Mouse (Mus musculus) CH12.LX (cell line): Measurements from ENCODE around the gene Nup88. TPM values are rescaled to one million over a fixed set of nuclear protein-coding genes. Genes with fewer than 3 reads are reported as not detected.

ENCODE experiments used
- DNase-seq: peaks from one replicate; pipeline ENCODE4 v3.0.0-alpha.2; 2013; ENCODE audit errors: extremely low read depth
- H3K27ac ChIP-seq: 2 replicates; pipeline ENCODE4 v1.5.1; 2012; ENCODE audit warnings: low read depth, mild to moderate bottlenecking, control low read depth, moderate library complexity; ENCODE audit not compliant: insufficient read depth
- H3K27me3 ChIP-seq: replicated peaks from 2 replicates; pipeline ENCODE3; 2012; ENCODE audit warnings: inconsistent platforms
- H3K36me3 ChIP-seq, 2 experiments: replicated peaks in 1 of 2; 2 replicates each; pipeline versions ENCODE3 to v1.6.1; 2012; ENCODE audit warnings: inconsistent platforms in 1 of 2, low read length in 1 of 2, mild to moderate bottlenecking in 1 of 2, mixed read lengths in 1 of 2, moderate library complexity in 1 of 2; ENCODE audit not compliant: control insufficient read depth in 1 of 2, insufficient read depth in 1 of 2
- H3K4me1 ChIP-seq, 2 experiments: 2 replicates each; pipeline ENCODE4 v1.6.1; 2012; ENCODE audit warnings: inconsistent platforms in 1 of 2, moderate library complexity in 1 of 2; ENCODE audit not compliant: insufficient read depth in 2 of 2, control insufficient read depth in 1 of 2
- H3K4me2 ChIP-seq: 2 replicates; pipeline ENCODE4 v1.6.1; 2012; ENCODE audit warnings: low read depth, mild to moderate bottlenecking, control low read depth; ENCODE audit not compliant: poor library complexity, insufficient read depth, severe bottlenecking
- H3K4me3 ChIP-seq, 3 experiments: fragments of 150-350 bp in 1 of 3; sonication (generic) in 1 of 3; replicated peaks in 1 of 3; 2 replicates each; pipeline versions ENCODE3 to v1.5.1; 2011 to 2012; ENCODE audit warnings: low read depth in 2 of 3, low read length in 2 of 3, mild to moderate bottlenecking in 2 of 3, moderate library complexity in 2 of 3, control low read depth in 1 of 3, improper control_type of control experiment in 1 of 3, inconsistent platforms in 1 of 3, mixed read lengths in 1 of 3; ENCODE audit not compliant: poor library complexity in 1 of 3
- H3K79me2 ChIP-seq: replicated peaks from 2 replicates; pipeline ENCODE4 v1.6.1; 2012; ENCODE audit warnings: mild to moderate bottlenecking, moderate library complexity; ENCODE audit not compliant: control insufficient read depth, poor library complexity, insufficient read depth, severe bottlenecking; ENCODE audit errors: extremely low read depth
- H3K9ac ChIP-seq: 2 replicates; pipeline ENCODE4 v1.6.1; 2012; ENCODE audit warnings: low read depth, mild to moderate bottlenecking, control low read depth, moderate library complexity; ENCODE audit not compliant: insufficient read depth
- H3K9me3 ChIP-seq: replicated peaks from 2 replicates; pipeline ENCODE3; 2012; ENCODE audit warnings: low read length, inconsistent platforms, mixed read lengths
- BHLHE40 ChIP-seq: IDR thresholded peaks from 2 replicates; pipeline ENCODE4 v1.6.1; 2011; ENCODE audit warnings: mild to moderate bottlenecking, low read depth, low read length, improper control_type of control experiment
- CHD1 ChIP-seq: IDR thresholded peaks from 2 replicates; pipeline ENCODE4 v1.6.1; 2012; ENCODE audit warnings: low read depth, low read length, improper control_type of control experiment, inconsistent platforms
- E2F4 ChIP-seq: IDR thresholded peaks from 2 replicates; pipeline ENCODE4 v1.6.1; 2011; ENCODE audit warnings: low read depth, low read length, improper control_type of control experiment; ENCODE audit not compliant: insufficient replicate concordance
- ELF1 ChIP-seq: IDR thresholded peaks from 2 replicates; pipeline ENCODE4 v1.6.1; 2014; ENCODE audit warnings: low read depth, mild to moderate bottlenecking, inconsistent platforms, low read length, improper control_type of control experiment
- EP300 ChIP-seq: IDR thresholded peaks from 2 replicates; pipeline ENCODE4 v1.6.1; 2011; ENCODE audit warnings: low read length, improper control_type of control experiment
- ETS1 ChIP-seq: conservative IDR thresholded peaks from 2 replicates; pipeline ENCODE4 v1.6.1; 2012; ENCODE audit warnings: low read depth, mild to moderate bottlenecking, inconsistent platforms, low read length, improper control_type of control experiment, moderate library complexity
- HCFC1 ChIP-seq: IDR thresholded peaks from 2 replicates; pipeline ENCODE4 v1.6.1; 2012; ENCODE audit warnings: low read depth, mild to moderate bottlenecking, inconsistent platforms, low read length, improper control_type of control experiment
- IRF4 ChIP-seq: IDR thresholded peaks from 2 replicates; pipeline ENCODE4 v1.6.1; 2014; ENCODE audit warnings: low read depth, mild to moderate bottlenecking, inconsistent platforms, low read length, improper control_type of control experiment
- JUN ChIP-seq: IDR thresholded peaks from 2 replicates; pipeline ENCODE4 v1.6.1; 2011; ENCODE audit warnings: low read depth, mild to moderate bottlenecking, low read length, improper control_type of control experiment, moderate library complexity; ENCODE audit not compliant: insufficient read depth
- JUND ChIP-seq: conservative IDR thresholded peaks from 2 replicates; pipeline ENCODE4 v1.6.1; 2011; ENCODE audit warnings: low read depth, low read length, improper control_type of control experiment
- KAT2A ChIP-seq: IDR thresholded peaks from 2 replicates; pipeline ENCODE4 v1.6.1; 2012; ENCODE audit warnings: low read length, improper control_type of control experiment, inconsistent platforms; ENCODE audit not compliant: insufficient replicate concordance
- MAX ChIP-seq: IDR thresholded peaks from 2 replicates; pipeline ENCODE4 v1.6.1; 2011; ENCODE audit warnings: low read length, improper control_type of control experiment
- MAZ ChIP-seq: IDR thresholded peaks from 2 replicates; pipeline ENCODE4 v1.6.1; 2012; ENCODE audit warnings: low read depth, mild to moderate bottlenecking, inconsistent platforms, low read length, improper control_type of control experiment, moderate library complexity
- MEF2A ChIP-seq: IDR thresholded peaks from 2 replicates; pipeline ENCODE4 v1.6.1; 2014; ENCODE audit warnings: low read depth, mild to moderate bottlenecking, inconsistent platforms, low read length, improper control_type of control experiment, borderline replicate concordance
- MYC ChIP-seq: IDR thresholded peaks from 2 replicates; pipeline ENCODE4 v1.6.1; 2011; ENCODE audit warnings: low read depth, mild to moderate bottlenecking, improper control_type of control experiment, low read length
- PAX5 ChIP-seq: IDR thresholded peaks from 2 replicates; pipeline ENCODE4 v1.6.1; 2012; ENCODE audit warnings: low read length, inconsistent platforms, mixed read lengths
- POLR2A ChIP-seq: IDR thresholded peaks from 2 replicates; pipeline ENCODE4 v1.6.1; 2011; ENCODE audit warnings: low read depth, mild to moderate bottlenecking, improper control_type of control experiment, low read length
- POLR2AphosphoS2 ChIP-seq: IDR thresholded peaks from 2 replicates; pipeline ENCODE4 v1.6.1; 2011; ENCODE audit warnings: low read depth, low read length, improper control_type of control experiment
- RAD21 ChIP-seq: IDR thresholded peaks from 2 replicates; pipeline ENCODE4 v1.6.1; 2011; ENCODE audit warnings: low read depth, mild to moderate bottlenecking, low read length, improper control_type of control experiment, moderate library complexity
- RCOR1 ChIP-seq: conservative IDR thresholded peaks from 2 replicates; pipeline ENCODE4 v1.6.1; 2012; ENCODE audit warnings: low read depth, mild to moderate bottlenecking, inconsistent platforms, low read length, improper control_type of control experiment
- SIN3A ChIP-seq: IDR thresholded peaks from 2 replicates; pipeline ENCODE4 v1.6.1; 2012; ENCODE audit warnings: low read length, improper control_type of control experiment, inconsistent platforms
- TBP ChIP-seq: conservative IDR thresholded peaks from 2 replicates; pipeline ENCODE4 v1.6.1; 2011; ENCODE audit warnings: low read depth, low read length, improper control_type of control experiment
- TCF12 ChIP-seq: IDR thresholded peaks from 2 replicates; pipeline ENCODE4 v1.6.1; 2014; ENCODE audit warnings: low read depth, mild to moderate bottlenecking, inconsistent platforms, low read length, improper control_type of control experiment
- USF1 ChIP-seq: IDR thresholded peaks from 2 replicates; pipeline ENCODE4 v1.6.1; 2014; ENCODE audit warnings: low read depth, mild to moderate bottlenecking, inconsistent platforms, low read length, improper control_type of control experiment
- ZMIZ1 ChIP-seq: IDR thresholded peaks from 2 replicates; pipeline ENCODE4 v1.6.1; 2012; ENCODE audit warnings: low read depth, mild to moderate bottlenecking, inconsistent platforms, low read length, improper control_type of control experiment
- dilution Hi-C: fragments of 300-500 bp; cut with MboI; formaldehyde crosslinking; loops from 2 replicates; pipeline ENCODE4 v1.14.3; 2020; ENCODE audit warnings: low sequenced_read_pairs; ENCODE audit not compliant: extremely low pct_unique_long_range_greater_than_20kb, extremely low pct_ligation_motif_present
- in situ Hi-C: fragments of 300-500 bp; cut with MboI; formaldehyde crosslinking; loops from 3 replicates; pipeline ENCODE4 v1.14.3; 2019; ENCODE audit warnings: low sequenced_read_pairs, low pct_ligation_motif_present, low pct_unique_long_range_greater_than_20kb, mixed read lengths
- polyA plus RNA-seq: library from polyadenylated mRNA; unstranded; fragments of >175 nt; gene quantifications from 2 replicates; pipeline ENCODE4 v1.2.1, GENCODE M21; 2012; ENCODE audit warnings: low read depth; ENCODE audit not compliant: insufficient read length
- total RNA-seq, 2 experiments: library from RNA; depleted of rRNA; stranded (reverse); fragments of 300-350 nt in 1 of 2; fragments of >200 nt in 1 of 2; gene quantifications; 2 replicates each; pipeline ENCODE4 v1.2.3; 2012 to 2014

The Nup88 gene
- total and polyA plus RNA-seq, 3 experiments: 125 to 208 (median 193) TPM

GRCm38 (mm10) chr11:70980232-70980631, 10.5 kb upstream of the Nup88 start:
- dilution Hi-C loops (no loop called here), in situ Hi-C loops (no loop called here)
- peak overlapping the region; percentile 9; the same call in 1 of the 2 replicates for H3K9ac ChIP-seq
- H3K36me3 ChIP-seq: peaks cover 62 to 77% of the 10 kb centered on the region in 2 experiments
- H3K79me2 ChIP-seq: peaks cover 41% of the 10 kb centered on the region
- peak overlapping the region in 2 of 3 experiments; percentile 5 to 84 for H3K4me3 ChIP-seq
- H3K27me3 ChIP-seq: no peaks in the 10 kb centered on the region
- DNase-seq: peak; percentile 66
- H3K9me3 ChIP-seq: no peaks in the 10 kb centered on the region
- H3K27ac ChIP-seq: peak overlapping the region; percentile 42
- H3K4me2 ChIP-seq: peak overlapping the region; percentile 78
- TF ChIP-seq MAX: peak; percentile 74
- TF ChIP-seq EP300: peak; percentile 68
- peak; percentile 100 for TF ChIP-seq BHLHE40
- peak; percentile 44; the same call in 1 of the 2 replicates for TF ChIP-seq SIN3A
- TF ChIP-seq E2F4: no peak
- TF ChIP-seq JUN: no peak
- TF ChIP-seq IRF4: peak; percentile 91
- TF ChIP-seq ETS1: peak; percentile 81
- peak; percentile 31; the same call in 1 of the 2 replicates for TF ChIP-seq ELF1
- no peak for TF ChIP-seq MEF2A
- TF ChIP-seq USF1: no peak
- no peak for TF ChIP-seq PAX5
- no peak for TF ChIP-seq RAD21
- TF ChIP-seq ZMIZ1: no peak
- TF ChIP-seq KAT2A: 0 out of 2 replicates have a peak, but pooled peaks have one; percentile 23
- TF ChIP-seq MYC: peak; percentile 94
- TF ChIP-seq TCF12: peak; percentile 51
- peak; percentile 33; the same call in 1 of the 2 replicates for TF ChIP-seq POLR2A
- TF ChIP-seq JUND: no peak
- TF ChIP-seq HCFC1: no peak
- no peak for TF ChIP-seq CHD1
- TF ChIP-seq RCOR1: no peak
- no peak for TF ChIP-seq MAZ
- TF ChIP-seq POLR2AphosphoS2: 0 out of 2 replicates have a peak, but pooled peaks have one; percentile 22
- TF ChIP-seq TBP: no peak
- H3K4me1 ChIP-seq: peaks cover 16 to 36% of the 10 kb centered on the region in 2 experiments
